Mouse (Mus musculus): ENCODE data around the gene Grhpr. TPM values are rescaled to one million over a fixed set of nuclear protein-coding genes. Genes with fewer than 3 reads are reported as not detected.
A peak's percentile ranks its signal among the peaks of the same experiment; 100 is the strongest.

The Grhpr gene
- polyA plus RNA-seq, 1 experiment, result 27.7 TPM

DNA sequence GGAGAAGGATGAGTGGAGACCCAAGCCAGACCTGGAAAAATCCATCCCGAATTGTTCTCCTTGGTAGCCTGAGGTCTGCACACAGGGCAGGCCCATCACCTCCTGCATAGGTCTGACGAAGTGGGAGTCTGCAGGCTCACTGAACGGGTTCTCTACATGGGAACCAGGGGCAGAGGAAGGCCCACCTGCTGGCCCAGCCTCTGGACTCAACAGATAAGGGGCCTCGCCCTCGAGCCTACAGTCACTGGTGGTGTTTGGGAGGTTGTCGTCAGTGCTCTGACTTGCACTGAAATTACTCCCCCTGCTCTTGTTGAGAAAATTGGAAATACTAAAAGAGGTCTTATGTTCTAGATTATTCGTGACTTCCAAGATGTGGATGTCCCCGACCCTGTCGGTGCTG is 12.7 kb downstream of the Grhpr start:
- Histone ChIP-seq H3K4me1 (ENCODE audit: control insufficient read depth, insufficient read depth, insufficient read length) (no peaks in the 10 kb centered on the region), H3K27ac (ENCODE audit: insufficient read depth, low read length) (no peak overlapping the region), H3K36me3 (ENCODE audit: control insufficient read depth, insufficient read depth, low read length) (peaks cover 20% of the 10 kb centered on the region), H3K27me3 (ENCODE audit: control insufficient read depth, insufficient read depth, low read length) (no peaks in the 10 kb centered on the region), H3K4me3 (ENCODE audit: extremely low read depth, insufficient read depth, insufficient read length) (no peak overlapping the region)
- DNase-seq (ENCODE audit: low read depth in 1 of 2, low spot score in 2 of 2), result no peak
- WGBS, result 89% methylated on average over 9 of the region's 9 CpGs
- TF ChIP-seq POLR2A (IDR thresholded peaks at IDR 0.05; ENCODE audit: low read depth, low read length), result no peak
- TF ChIP-seq CTCF (IDR thresholded peaks at IDR 0.05; ENCODE audit: extremely low read depth, insufficient read depth, insufficient read length, insufficient replicate concordance), result no peak

DNA sequence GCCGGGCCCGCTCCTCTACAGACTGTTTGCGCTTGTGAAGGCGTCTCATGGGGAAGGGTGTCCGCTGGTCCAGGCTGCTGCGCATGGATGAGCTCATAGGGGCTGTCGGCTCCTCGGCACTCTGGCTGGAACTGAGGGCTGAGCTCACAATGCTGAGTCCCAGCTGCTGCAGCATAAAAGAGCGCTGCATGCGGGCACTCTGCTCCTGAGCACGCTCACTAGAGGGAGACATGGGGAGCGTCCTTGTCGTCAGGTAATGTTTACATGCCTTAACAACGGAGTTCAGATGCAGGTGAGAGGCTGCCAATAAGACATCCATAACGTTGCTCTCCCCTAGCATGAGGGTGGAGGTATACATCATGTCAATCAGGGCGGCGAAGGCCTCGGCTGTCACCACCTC is 13.6 kb downstream of the Grhpr start:
- TF ChIP-seq CTCF (IDR thresholded peaks at IDR 0.05; ENCODE audit: extremely low read depth, insufficient read depth, insufficient read length, insufficient replicate concordance), result no peak
- TF ChIP-seq POLR2A (IDR thresholded peaks at IDR 0.05; ENCODE audit: low read depth, low read length), result no peak
- 95% methylated on average over 18 of the region's 18 CpGs for WGBS
- Histone ChIP-seq H3K27ac (ENCODE audit: insufficient read depth, low read length) (no peak overlapping the region), H3K4me3 (ENCODE audit: extremely low read depth, insufficient read depth, insufficient read length) (no peak overlapping the region), H3K27me3 (ENCODE audit: control insufficient read depth, insufficient read depth, low read length) (no peaks in the 10 kb centered on the region), H3K4me1 (ENCODE audit: control insufficient read depth, insufficient read depth, insufficient read length) (peaks cover 2% of the 10 kb centered on the region), H3K36me3 (ENCODE audit: control insufficient read depth, insufficient read depth, low read length) (peaks cover 20% of the 10 kb centered on the region)
- DNase-seq (ENCODE audit: low read depth in 1 of 2, low spot score in 2 of 2), result no peak

DNA sequence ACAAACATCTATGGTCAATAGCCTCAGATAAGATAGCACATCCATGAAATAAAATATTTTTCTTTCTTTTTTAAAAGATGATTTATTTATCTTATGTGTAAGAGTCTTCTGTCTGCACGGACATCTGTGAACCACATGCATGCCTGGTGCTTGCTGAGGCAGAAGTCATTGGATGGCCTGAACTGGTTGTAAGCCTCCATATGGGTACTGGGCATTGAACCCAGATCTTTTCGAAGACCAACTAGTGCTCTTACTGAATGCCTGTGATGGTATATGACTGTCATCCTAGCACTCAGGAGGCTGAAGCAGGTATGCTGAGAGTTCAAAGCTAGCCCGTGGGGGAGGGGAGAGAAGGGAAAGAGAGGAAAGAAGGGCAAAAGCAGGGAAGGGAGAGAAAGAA is 16.9 kb downstream of the Grhpr start:
- TF ChIP-seq POLR2A (IDR thresholded peaks at IDR 0.05; ENCODE audit: low read depth, low read length) (no peak), CTCF (IDR thresholded peaks at IDR 0.05; ENCODE audit: extremely low read depth, insufficient read depth, insufficient read length, insufficient replicate concordance) (no peak)
- H3K27ac ChIP-seq (ENCODE audit: insufficient read depth, low read length), result no peak overlapping the region
- no peak overlapping the region for H3K4me3 ChIP-seq (ENCODE audit: extremely low read depth, insufficient read depth, insufficient read length)
- WGBS, result 85% methylated on average over 3 of the region's 3 CpGs
- no peak for DNase-seq (ENCODE audit: low read depth in 1 of 2, low spot score in 2 of 2)
- no peaks in the 10 kb centered on the region for H3K27me3 ChIP-seq (ENCODE audit: control insufficient read depth, insufficient read depth, low read length)
- peaks cover 12% of the 10 kb centered on the region for H3K36me3 ChIP-seq (ENCODE audit: control insufficient read depth, insufficient read depth, low read length)
- peaks cover 2% of the 10 kb centered on the region for H3K4me1 ChIP-seq (ENCODE audit: control insufficient read depth, insufficient read depth, insufficient read length)

DNA sequence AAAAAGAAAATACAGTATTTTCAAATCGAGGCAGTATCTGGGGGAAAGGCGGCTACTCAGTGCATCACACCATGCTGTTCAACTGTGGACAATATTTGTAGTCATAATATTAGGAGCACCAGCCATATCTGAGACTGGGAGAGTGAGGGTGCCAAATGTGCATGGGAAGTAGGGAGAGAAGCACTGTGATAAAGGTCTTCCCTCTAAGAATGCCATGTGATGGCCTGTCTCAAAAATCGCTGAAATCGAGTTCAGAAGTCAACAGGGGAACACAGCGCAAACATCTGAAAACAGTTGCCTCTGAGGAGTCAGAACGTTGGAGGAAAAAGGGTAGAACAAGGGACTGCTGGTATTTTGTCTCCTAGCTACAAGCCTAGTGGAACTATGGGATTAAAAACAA is 18.8 kb downstream of the Grhpr start:
- no peak overlapping the region for H3K27ac ChIP-seq (ENCODE audit: insufficient read depth, low read length)
- DNase-seq (ENCODE audit: low read depth in 1 of 2, low spot score in 2 of 2), result no peak
- WGBS, result 84% methylated on average over 6 of the region's 6 CpGs

DNA sequence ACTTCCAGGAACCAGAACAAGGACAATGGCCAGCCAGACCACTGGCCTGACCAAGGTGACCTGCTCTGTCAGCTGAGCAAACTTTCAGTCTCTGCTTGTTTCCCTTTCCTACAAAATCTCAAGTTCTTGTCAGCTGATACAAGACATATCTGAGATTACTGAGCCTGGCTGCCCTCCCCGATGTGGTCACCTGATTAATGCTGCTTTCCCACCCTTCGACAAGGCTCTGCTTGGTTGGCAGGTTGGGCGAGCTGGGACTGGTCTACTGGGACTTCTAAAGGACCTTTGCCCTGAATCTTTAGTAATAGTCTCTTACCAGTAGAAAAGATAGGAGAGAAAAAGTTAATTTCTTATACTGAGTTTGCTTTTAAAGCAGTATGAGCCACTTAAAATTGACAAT is 24.3 kb downstream of the Grhpr start:
- no peaks in the 10 kb centered on the region; the same call in 1 of the 2 replicates for H3K4me1 ChIP-seq (ENCODE audit: control insufficient read depth, insufficient read depth, insufficient read length)
- DNase-seq (ENCODE audit: low read depth in 1 of 2, low spot score in 2 of 2), result no peak
- no peak overlapping the region for H3K4me3 ChIP-seq (ENCODE audit: extremely low read depth, insufficient read depth, insufficient read length)
- H3K36me3 ChIP-seq (ENCODE audit: control insufficient read depth, insufficient read depth, low read length), result no peaks in the 10 kb centered on the region
- no peak overlapping the region for H3K27ac ChIP-seq (ENCODE audit: insufficient read depth, low read length)
- no peak for TF ChIP-seq POLR2A (IDR thresholded peaks at IDR 0.05; ENCODE audit: low read depth, low read length)
- no peak for TF ChIP-seq CTCF (IDR thresholded peaks at IDR 0.05; ENCODE audit: extremely low read depth, insufficient read depth, insufficient read length, insufficient replicate concordance)
- 83% methylated on average over 3 of the region's 3 CpGs for WGBS
- H3K27me3 ChIP-seq (ENCODE audit: control insufficient read depth, insufficient read depth, low read length), result no peaks in the 10 kb centered on the region

More for the DNA sequence above, 18.8 kb downstream of the Grhpr start:
- H3K4me1 ChIP-seq (ENCODE audit: control insufficient read depth, insufficient read depth, insufficient read length), result peaks cover 2% of the 10 kb centered on the region
- no peaks in the 10 kb centered on the region; the same call in 1 of the 2 replicates for H3K36me3 ChIP-seq (ENCODE audit: control insufficient read depth, insufficient read depth, low read length)
- H3K27me3 ChIP-seq (ENCODE audit: control insufficient read depth, insufficient read depth, low read length), result no peaks in the 10 kb centered on the region
- no peak overlapping the region for H3K4me3 ChIP-seq (ENCODE audit: extremely low read depth, insufficient read depth, insufficient read length)
- TF ChIP-seq CTCF (IDR thresholded peaks at IDR 0.05; ENCODE audit: extremely low read depth, insufficient read depth, insufficient read length, insufficient replicate concordance) (no peak), POLR2A (IDR thresholded peaks at IDR 0.05; ENCODE audit: low read depth, low read length) (no peak)

DNA sequence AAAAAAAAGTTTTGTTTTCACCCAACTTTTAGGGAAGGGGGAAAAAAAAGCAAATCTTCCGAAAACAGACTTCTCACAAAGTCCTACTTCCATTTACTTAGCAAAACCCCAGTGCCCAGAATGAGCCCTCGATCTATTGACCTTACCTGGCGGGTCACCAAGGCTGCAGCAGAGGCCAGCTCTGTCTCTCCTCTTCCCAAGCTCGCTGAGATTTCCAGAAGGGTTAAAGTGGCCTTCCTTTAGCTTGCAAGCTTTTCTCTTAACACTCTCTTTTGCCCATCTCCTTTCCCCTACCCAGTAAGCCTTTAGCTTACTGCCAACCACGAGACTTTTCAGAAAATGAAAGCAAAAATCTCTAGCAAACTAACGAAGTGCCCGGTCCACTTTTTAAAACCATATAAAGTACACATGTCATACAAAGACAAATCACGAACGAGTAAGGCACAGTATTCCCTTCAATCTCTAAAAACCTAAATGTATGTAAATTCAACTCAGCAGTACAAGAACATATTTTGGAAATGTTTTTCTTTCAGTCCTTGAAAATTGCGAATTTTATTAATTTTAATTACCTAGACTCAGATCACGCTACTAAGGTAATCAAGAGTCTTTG is 29.7 kb downstream of the Grhpr start:
- no peak overlapping the region for H3K27ac ChIP-seq (ENCODE audit: insufficient read depth, low read length)
- no peaks in the 10 kb centered on the region for H3K36me3 ChIP-seq (ENCODE audit: control insufficient read depth, insufficient read depth, low read length)
- DNase-seq (ENCODE audit: low read depth in 1 of 2, low spot score in 2 of 2), result no peak
- peak overlapping the region; percentile 74 for H3K4me3 ChIP-seq (ENCODE audit: extremely low read depth, insufficient read depth, insufficient read length)
- WGBS, result 5% methylated on average over 11 of the region's 11 CpGs
- no peak for TF ChIP-seq CTCF (IDR thresholded peaks at IDR 0.05; ENCODE audit: extremely low read depth, insufficient read depth, insufficient read length, insufficient replicate concordance)
- no peak for TF ChIP-seq POLR2A (IDR thresholded peaks at IDR 0.05; ENCODE audit: low read depth, low read length)
- H3K27me3 ChIP-seq (ENCODE audit: control insufficient read depth, insufficient read depth, low read length), result no peaks in the 10 kb centered on the region
- no peaks in the 10 kb centered on the region; the same call in 1 of the 2 replicates for H3K4me1 ChIP-seq (ENCODE audit: control insufficient read depth, insufficient read depth, insufficient read length)

DNA sequence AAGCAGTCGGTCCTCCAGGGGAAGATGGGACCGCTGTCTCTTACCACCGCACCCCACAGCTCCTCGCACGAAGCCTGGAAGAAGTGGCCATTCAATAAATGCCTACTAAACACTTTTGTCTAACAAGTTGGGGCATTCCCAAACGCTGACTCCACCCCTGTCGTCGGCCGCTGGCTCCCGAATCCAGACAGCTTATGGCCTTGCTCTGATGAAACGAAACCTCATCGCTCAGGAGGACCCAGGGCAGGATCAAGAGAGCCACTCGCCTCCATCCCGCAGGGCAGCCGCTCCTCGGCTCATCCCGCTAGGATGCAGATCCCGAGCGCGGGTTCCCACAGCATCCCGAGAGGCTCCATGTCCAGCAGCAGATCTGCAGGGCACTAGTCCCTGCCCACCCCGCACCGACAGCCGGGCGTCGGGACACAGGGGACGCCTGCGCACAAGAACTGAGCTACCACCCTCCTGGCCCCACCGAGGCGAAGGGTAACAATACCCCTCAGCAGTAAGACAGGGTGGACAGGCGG is 30.4 kb downstream of the Grhpr start:
- DNase-seq (ENCODE audit: low read depth in 1 of 2, low spot score in 2 of 2), result peak in 1 of 2 experiments; percentile 18
- Histone ChIP-seq H3K4me1 (ENCODE audit: control insufficient read depth, insufficient read depth, insufficient read length) (no peaks in the 10 kb centered on the region; the same call in 1 of the 2 replicates), H3K27me3 (ENCODE audit: control insufficient read depth, insufficient read depth, low read length) (no peaks in the 10 kb centered on the region), H3K27ac (ENCODE audit: insufficient read depth, low read length) (peak overlapping the region; percentile 87), H3K36me3 (ENCODE audit: control insufficient read depth, insufficient read depth, low read length) (no peaks in the 10 kb centered on the region), H3K4me3 (ENCODE audit: extremely low read depth, insufficient read depth, insufficient read length) (peak overlapping the region; percentile 74)
- under 1% methylated on average over 31 of the region's 31 CpGs for WGBS
- TF ChIP-seq CTCF (IDR thresholded peaks at IDR 0.05; ENCODE audit: extremely low read depth, insufficient read depth, insufficient read length, insufficient replicate concordance) (no peak), POLR2A (IDR thresholded peaks at IDR 0.05; ENCODE audit: low read depth, low read length) (no peak)

All from spleen, adult 2 months (tissue).